Mouse (Mus musculus) C2C12 (cell line): ENCODE results near the gene Fam160b1. TPM values are rescaled to one million over a fixed set of nuclear protein-coding genes. Genes with fewer than 3 reads are reported as not detected.

Experiments
- H3K27me3 ChIP-seq: one replicate; pipeline ENCODE4 v1.6.1; 2011; ENCODE audit not compliant: control insufficient read depth, insufficient read depth, insufficient read length
- H3K36me3 ChIP-seq: one replicate; pipeline ENCODE4 v1.6.1; 2011; ENCODE audit not compliant: control insufficient read depth, insufficient read depth
- H3K4me3 ChIP-seq: one replicate; pipeline ENCODE4 v1.5.1; 2011; ENCODE audit warnings: mild to moderate bottlenecking, control low read depth; ENCODE audit not compliant: poor library complexity, insufficient read depth, severe bottlenecking
- H3K79me2 ChIP-seq: one replicate; pipeline ENCODE4 v1.6.1; 2011; ENCODE audit not compliant: control insufficient read depth, insufficient read depth
- H3K79me3 ChIP-seq: one replicate; pipeline ENCODE4 v1.6.1; 2011; ENCODE audit warnings: low read depth, control low read depth
- H3ac ChIP-seq: one replicate; pipeline ENCODE3; 2011; ENCODE audit warnings: low read depth; ENCODE audit not compliant: control insufficient read depth, insufficient read length
- CEBPB ChIP-seq: IDR thresholded peaks from one replicate; pipeline ENCODE4 v1.6.1; 2011; ENCODE audit warnings: low read depth, mild to moderate bottlenecking, control low read depth, moderate library complexity
- CTCF ChIP-seq: IDR thresholded peaks from one replicate; pipeline ENCODE4 v1.5.1; 2011; ENCODE audit not compliant: control insufficient read depth, insufficient read depth, insufficient read length
- FOSL1 ChIP-seq: IDR thresholded peaks from one replicate; pipeline ENCODE4 v1.8.0; 2011; ENCODE audit warnings: mild to moderate bottlenecking, low read length; ENCODE audit not compliant: poor library complexity, insufficient read depth, severe bottlenecking
- MAX ChIP-seq: IDR thresholded peaks from one replicate; pipeline ENCODE4 v1.6.1; 2011; ENCODE audit warnings: mild to moderate bottlenecking, control low read depth
- MYOD1 ChIP-seq: IDR thresholded peaks from one replicate; pipeline ENCODE4 v1.6.1; 2011; ENCODE audit warnings: low read depth; ENCODE audit not compliant: control insufficient read depth, insufficient read length
- MYOG ChIP-seq: IDR thresholded peaks from one replicate; pipeline ENCODE4 v1.6.1; 2011; ENCODE audit not compliant: control insufficient read depth, insufficient read length; ENCODE audit errors: extremely low read depth
- USF1 ChIP-seq: IDR thresholded peaks from one replicate; pipeline ENCODE4 v1.6.1; 2011; ENCODE audit warnings: low read depth, mild to moderate bottlenecking, control low read depth, moderate library complexity
- polyA plus RNA-seq: library from polyadenylated mRNA; unstranded; fragments of >200 nt; fragmentation: generic; extraction: Trizol; gene quantifications from one replicate; pipeline ENCODE4 v1.2.1, GENCODE M21; 2012; ENCODE audit warnings: missing spikeins

Gene Fam160b1
- polyA plus RNA-seq, 1 experiment, result 7.3 TPM

- Histone ChIP-seq H3K36me3 (no peaks in the 10 kb centered on the region), H3K79me3 (peaks cover 5% of the 10 kb centered on the region), H3K4me3 (no peak overlapping the region), H3K27me3 (no peaks in the 10 kb centered on the region), H3K79me2 (peaks cover 9% of the 10 kb centered on the region), H3ac (no peak overlapping the region)
- no peak for TF ChIP-seq FOSL1
- TF ChIP-seq CEBPB, result no peak
- TF ChIP-seq USF1, result no peak
- TF ChIP-seq MYOD1, result no peak
- TF ChIP-seq CTCF, result no peak
- TF ChIP-seq MYOG, result no peak
- TF ChIP-seq MAX, result no peak
Observed at GRCm38 (mm10) chr19:57353228-57353627, 7.3 kb upstream of the Fam160b1 start.

GRCm38 (mm10) chr19:57354050-57354449, 6.4 kb upstream of the Fam160b1 start:
- TF ChIP-seq CTCF (no peak), CEBPB (no peak), MAX (no peak), USF1 (no peak), FOSL1 (no peak), MYOD1 (no peak)
- Histone ChIP-seq H3K36me3 (peaks cover 4% of the 10 kb centered on the region), H3K79me3 (peaks cover 13% of the 10 kb centered on the region), H3K27me3 (no peaks in the 10 kb centered on the region), H3ac (no peak overlapping the region), H3K4me3 (no peak overlapping the region), H3K79me2 (peaks cover 17% of the 10 kb centered on the region)

- H3K4me3 ChIP-seq, result no peak overlapping the region
- peaks cover 24% of the 10 kb centered on the region for H3K79me2 ChIP-seq
- H3K36me3 ChIP-seq, result peaks cover 4% of the 10 kb centered on the region
- peaks cover 18% of the 10 kb centered on the region for H3K79me3 ChIP-seq
- no peak for TF ChIP-seq MYOG
- TF ChIP-seq CEBPB, result no peak
- TF ChIP-seq MYOD1, result no peak
- no peak for TF ChIP-seq FOSL1
- no peak for TF ChIP-seq MAX
- no peak for TF ChIP-seq USF1
- TF ChIP-seq CTCF, result no peak
- H3ac ChIP-seq, result no peak overlapping the region
- H3K27me3 ChIP-seq, result no peaks in the 10 kb centered on the region
Observed at GRCm38 (mm10) chr19:57354715-57355114, 5.8 kb upstream of the Fam160b1 start.

GRCm38 (mm10) chr19:57355451-57356251, 4.8 kb upstream of the Fam160b1 start:
- H3K27me3 ChIP-seq, result no peaks in the 10 kb centered on the region
- peaks cover 30% of the 10 kb centered on the region for H3K79me2 ChIP-seq
- TF ChIP-seq MYOD1 (no peak), MYOG (no peak), CEBPB (no peak), MAX (no peak), FOSL1 (no peak), CTCF (no peak), USF1 (no peak)
- H3K36me3 ChIP-seq, result peaks cover 4% of the 10 kb centered on the region
- H3K79me3 ChIP-seq, result peaks cover 20% of the 10 kb centered on the region
- no peak overlapping the region for H3K4me3 ChIP-seq
- H3ac ChIP-seq, result no peak overlapping the region

- TF ChIP-seq CEBPB, result no peak
- no peak for TF ChIP-seq USF1
- H3K79me2 ChIP-seq, result peaks cover 34% of the 10 kb centered on the region
- H3K79me3 ChIP-seq, result peaks cover 22% of the 10 kb centered on the region
- H3K27me3 ChIP-seq, result no peaks in the 10 kb centered on the region
- H3K36me3 ChIP-seq, result peaks cover 4% of the 10 kb centered on the region
- H3ac ChIP-seq, result no peak overlapping the region
- H3K4me3 ChIP-seq, result no peak overlapping the region
Observed at GRCm38 (mm10) chr19:57356273-57356672, 4.2 kb upstream of the Fam160b1 start.

DNA sequence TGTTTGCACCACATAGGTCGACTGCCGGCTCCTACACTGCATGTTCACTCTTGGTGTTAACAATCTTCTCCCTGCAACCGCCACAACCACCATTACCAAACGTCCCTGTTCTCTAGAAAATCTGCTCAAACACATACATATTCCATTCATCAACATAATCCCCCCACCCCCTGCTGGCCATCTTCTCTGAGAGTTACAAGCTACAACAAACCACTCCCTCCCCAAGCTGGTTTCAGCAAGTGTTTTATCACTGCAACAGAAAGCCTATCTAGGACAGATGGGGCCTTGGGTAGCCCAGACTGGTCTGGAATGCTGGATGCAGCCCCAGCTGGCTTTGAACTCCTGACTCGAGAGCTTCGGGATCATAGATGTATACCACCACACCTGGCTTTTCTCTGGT, 3.2 kb upstream of the Fam160b1 start:
- Histone ChIP-seq H3K36me3 (peaks cover 4% of the 10 kb centered on the region), H3K79me3 (peaks cover 31% of the 10 kb centered on the region), H3ac (no peak overlapping the region), H3K4me3 (no peak overlapping the region), H3K27me3 (no peaks in the 10 kb centered on the region), H3K79me2 (peaks cover 44% of the 10 kb centered on the region)
- TF ChIP-seq CTCF (no peak), MAX (no peak), USF1 (no peak), MYOD1 (no peak), MYOG (no peak), FOSL1 (no peak), CEBPB (no peak)
